Mouse (Mus musculus): ENCODE results near the gene Flt4. TPM values are rescaled to one million over a fixed set of nuclear protein-coding genes. Genes with fewer than 3 reads are reported as not detected.

Flt4 gene
- polyA plus RNA-seq (2015; fragmentation: Nextera tagmentation; extraction: Ambion mirVana), result 3.2 and 4.3 TPM in 2 replicates

DNA sequence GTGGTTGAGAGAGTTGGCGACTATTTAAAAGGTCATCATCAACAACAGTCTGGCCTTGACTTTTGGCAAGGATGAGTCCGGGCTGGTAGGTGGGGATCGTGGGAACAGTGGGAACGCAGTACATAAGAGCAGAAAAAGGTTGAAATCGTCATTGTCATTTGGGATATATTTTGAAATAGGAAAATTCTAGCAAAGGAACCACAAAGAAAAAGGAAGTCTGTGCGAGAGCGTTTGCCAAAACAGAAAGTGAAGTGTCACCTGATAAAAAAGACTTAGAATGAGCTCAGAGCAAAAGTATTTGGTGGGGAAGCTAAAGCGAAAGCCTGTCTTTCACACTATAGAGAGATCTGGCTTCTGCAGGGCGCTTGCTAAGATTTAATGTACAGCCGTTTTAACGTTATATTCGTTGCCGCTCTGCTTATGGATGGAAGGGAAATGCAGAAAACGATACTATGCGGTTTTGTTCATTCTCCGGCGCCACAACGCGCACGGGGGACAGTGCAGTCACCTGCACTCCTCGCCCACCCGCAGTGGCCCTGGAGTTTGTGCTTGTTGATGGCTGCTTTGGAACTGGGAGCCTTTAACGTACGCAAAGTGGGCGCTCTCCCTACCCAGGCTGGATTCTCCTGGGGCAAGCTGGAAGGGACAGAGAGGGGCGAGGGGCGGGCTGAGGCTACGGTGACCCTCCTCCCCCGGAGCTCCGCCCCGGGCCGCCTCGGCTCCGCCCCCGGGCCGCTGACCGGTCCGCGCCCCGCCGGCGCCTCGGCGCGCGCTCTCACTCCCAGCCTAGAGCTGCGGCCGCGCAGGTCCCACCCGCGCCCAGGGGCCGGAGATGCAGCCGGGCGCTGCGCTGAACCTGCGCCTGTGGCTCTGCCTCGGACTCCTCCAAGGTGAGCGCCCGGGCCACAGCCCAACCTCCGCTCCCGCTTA, at the start of gene Flt4:
TSS of gene Flt4 (plus strand) at position 326 of the 930 bp plus-strand sequence.

DNA sequence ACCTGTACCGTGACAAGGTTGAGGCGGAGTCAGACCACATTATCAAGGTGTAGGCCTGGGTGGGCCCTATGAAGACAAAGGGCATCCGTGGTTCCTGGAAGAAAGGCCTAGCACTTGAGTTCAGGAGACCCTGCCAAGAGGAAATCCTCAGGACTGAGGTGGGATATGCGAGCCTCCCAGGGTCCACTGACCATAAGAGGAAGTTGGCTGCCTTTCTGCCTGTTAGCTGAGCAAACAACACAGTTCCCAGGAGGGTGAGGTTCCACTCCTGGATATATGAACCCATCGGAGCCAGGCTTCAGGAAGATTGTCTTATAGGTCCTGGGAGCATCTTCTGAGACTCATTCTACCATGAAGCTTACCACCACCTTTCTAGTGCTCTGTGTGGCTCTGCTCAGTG, 54.2 kb downstream of the Flt4 start, which contains the start of gene Scgb3a1:
TSS of gene Scgb3a1 (plus strand) at position 301 of the 400 bp plus-strand sequence.

Other genes with a start within 250 kb of the Flt4 start
- gene Olfr1389, start 186.2 kb upstream of the Flt4 start, polyA plus RNA-seq (2015; fragmentation: Nextera tagmentation; extraction: Ambion mirVana), result not detected in 2 replicates
- gene Olfr1388, start 172.6 kb upstream of the Flt4 start, polyA plus RNA-seq (2015; fragmentation: Nextera tagmentation; extraction: Ambion mirVana), result 0.04 TPM in 1 of 2 replicates, not detected in the other
- not detected in 2 replicates for gene Olfr1387, start 153.9 kb upstream of the Flt4 start, polyA plus RNA-seq (2015; fragmentation: Nextera tagmentation; extraction: Ambion mirVana)
- gene Olfr1386, start 144.2 kb upstream of the Flt4 start, polyA plus RNA-seq (2015; fragmentation: Nextera tagmentation; extraction: Ambion mirVana), result not detected in 2 replicates
- not detected in 2 replicates for gene Olfr1385, start 120.2 kb upstream of the Flt4 start, polyA plus RNA-seq (2015; fragmentation: Nextera tagmentation; extraction: Ambion mirVana)
- gene Olfr1384, start 102.5 kb upstream of the Flt4 start, polyA plus RNA-seq (2015; fragmentation: Nextera tagmentation; extraction: Ambion mirVana), result not detected in 2 replicates
- not detected in 2 replicates for gene Olfr1383, start 89.6 kb upstream of the Flt4 start, polyA plus RNA-seq (2015; fragmentation: Nextera tagmentation; extraction: Ambion mirVana)
- not detected in 2 replicates for gene Olfr1382, start 81.0 kb upstream of the Flt4 start, polyA plus RNA-seq (2015; fragmentation: Nextera tagmentation; extraction: Ambion mirVana)
- gene Olfr1381, start 65.8 kb upstream of the Flt4 start, polyA plus RNA-seq (2015; fragmentation: Nextera tagmentation; extraction: Ambion mirVana), result not detected in 2 replicates
- not detected in 2 replicates for gene Olfr1380, start 52.4 kb upstream of the Flt4 start, polyA plus RNA-seq (2015; fragmentation: Nextera tagmentation; extraction: Ambion mirVana)
- gene Scgb3a1, start 54.3 kb downstream of the Flt4 start, polyA plus RNA-seq (2015; fragmentation: Nextera tagmentation; extraction: Ambion mirVana), result 0.28 TPM in 1 of 2 replicates, not detected in the other
- 35.8 and 36.3 TPM in 2 replicates for gene Cnot6, start 103.5 kb downstream of the Flt4 start, polyA plus RNA-seq (2015; fragmentation: Nextera tagmentation; extraction: Ambion mirVana)
- 1.3 and 1.5 TPM in 2 replicates for gene Gfpt2, start 184.9 kb downstream of the Flt4 start, polyA plus RNA-seq (2015; fragmentation: Nextera tagmentation; extraction: Ambion mirVana)
- gene Mapk9, start 237.5 kb downstream of the Flt4 start, polyA plus RNA-seq (2015; fragmentation: Nextera tagmentation; extraction: Ambion mirVana), result 24.1 and 26.0 TPM in 2 replicates

Measured in spleen, postnatal 0 days (tissue).